Mouse (Mus musculus): ENCODE results near the gene Capns1.

Capns1 gene

DNA sequence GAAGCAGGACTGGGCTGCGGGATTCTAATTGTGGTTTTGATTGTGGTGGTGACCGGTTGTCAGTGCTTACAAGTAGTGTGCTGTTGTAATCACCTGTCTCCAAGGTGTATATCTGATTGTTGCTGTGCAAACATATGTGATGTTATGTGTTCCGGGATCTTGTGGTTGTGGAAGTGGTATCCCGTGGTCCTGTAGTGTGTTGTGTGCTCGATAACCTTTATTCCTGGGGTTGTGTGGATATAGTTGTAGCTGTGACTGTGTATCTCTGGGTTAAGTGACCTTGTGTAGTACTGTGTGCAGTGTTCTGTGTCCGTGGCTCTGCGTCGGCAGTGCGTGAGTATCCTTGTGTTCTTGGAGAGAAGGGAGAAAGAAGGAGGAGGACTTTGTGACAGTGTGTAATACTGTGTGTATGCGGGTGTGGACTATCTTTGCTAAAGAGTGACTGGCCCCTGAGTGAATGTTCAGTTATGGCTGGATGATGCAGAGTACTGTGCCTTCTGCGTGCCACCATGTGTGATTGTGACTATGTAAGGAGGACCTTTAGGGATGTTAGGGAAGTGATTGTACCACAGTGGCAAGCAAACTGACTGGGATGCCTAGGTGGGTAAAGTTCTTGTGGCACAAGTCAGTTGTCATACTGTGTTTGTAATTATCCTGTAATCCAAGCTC lies 28.2 kb downstream of the Capns1 start:
- no peak for DNase-seq

DNA sequence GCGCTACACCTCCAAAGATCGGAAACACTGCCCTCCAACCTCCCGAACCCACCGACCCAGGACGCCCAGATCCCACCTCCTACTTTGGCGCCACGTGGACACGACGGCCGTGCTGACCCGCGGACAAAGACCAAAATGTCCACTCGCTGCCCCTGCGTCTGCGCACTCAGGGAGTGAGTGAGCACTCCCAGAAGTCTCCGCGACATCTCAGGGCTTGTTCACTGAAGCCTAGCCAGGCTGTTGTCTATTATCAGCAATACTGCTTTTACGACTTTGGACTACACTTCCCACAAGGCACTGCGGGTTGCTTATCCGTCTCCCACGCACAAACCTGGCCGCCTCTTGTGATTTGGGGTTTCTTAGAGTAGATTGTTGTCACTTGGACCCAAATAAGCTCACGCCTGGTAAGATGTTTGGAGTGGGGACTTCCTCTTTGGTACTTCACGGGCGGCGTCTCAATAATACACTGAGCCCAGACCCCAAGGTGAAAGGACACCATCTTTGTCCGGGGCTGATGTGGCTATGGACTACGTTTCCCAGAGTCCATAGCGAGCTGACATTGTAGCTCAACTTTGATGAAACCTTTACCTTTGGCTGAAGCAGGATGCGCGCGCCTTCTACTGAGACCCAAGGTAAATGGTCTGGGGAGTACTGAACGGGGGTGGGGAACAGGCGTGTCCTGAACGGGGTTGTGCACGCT lies 28.9 kb downstream of the Capns1 start, which contains the start of gene Zfp146:
Gene Zfp146 (minus strand): TSS at position 168 of the 700 bp plus-strand sequence.
- DNase-seq = peak; percentile 90 to 95

GRCm38 (mm10) chr7:30168914-30169582 lies 29.6 kb downstream of the Capns1 start:
- no peak for DNase-seq

DNA sequence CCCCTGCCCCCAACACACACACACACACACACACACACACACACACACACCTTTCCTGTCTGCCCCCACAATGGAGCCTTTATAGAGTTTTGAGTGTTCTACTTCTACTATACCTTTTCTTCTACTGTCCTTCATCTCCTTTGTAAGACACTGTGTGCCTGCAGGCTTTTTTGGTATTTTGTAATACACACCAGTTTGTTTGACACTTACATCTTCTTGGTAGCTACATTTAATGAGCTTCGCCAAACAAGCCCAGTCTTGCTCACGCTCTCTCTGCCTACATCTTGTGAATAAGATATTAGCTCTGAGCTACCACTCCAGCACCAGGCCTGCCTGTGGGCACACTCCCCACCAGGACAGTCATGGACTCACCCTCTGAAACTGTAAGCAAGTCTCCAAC lies 33.9 kb downstream of the Capns1 start:
- no peak for DNase-seq

DNA sequence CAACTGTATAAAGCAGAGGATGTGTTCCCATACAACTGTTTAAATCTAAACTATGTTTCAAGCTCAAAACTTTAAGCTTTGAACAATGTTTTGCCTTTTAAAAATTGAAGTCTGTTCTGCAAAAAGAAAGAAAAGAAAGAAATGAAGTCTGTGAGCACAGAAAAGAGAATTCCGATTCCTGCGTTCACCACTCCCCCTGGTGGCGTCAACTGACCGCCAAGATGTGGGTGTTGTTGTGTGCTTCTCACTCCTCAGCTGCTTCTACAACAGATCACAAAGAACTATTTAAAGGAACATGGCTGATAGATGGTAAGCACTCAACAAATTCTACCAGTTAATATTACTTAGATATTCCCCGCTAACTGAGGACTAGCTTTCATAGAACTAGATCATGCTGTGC lies 35.5 kb downstream of the Capns1 start:
- DNase-seq = no peak

GRCm38 (mm10) chr7:30155507-30155906 lies 43.1 kb downstream of the Capns1 start:
- DNase-seq = no peak

DNA sequence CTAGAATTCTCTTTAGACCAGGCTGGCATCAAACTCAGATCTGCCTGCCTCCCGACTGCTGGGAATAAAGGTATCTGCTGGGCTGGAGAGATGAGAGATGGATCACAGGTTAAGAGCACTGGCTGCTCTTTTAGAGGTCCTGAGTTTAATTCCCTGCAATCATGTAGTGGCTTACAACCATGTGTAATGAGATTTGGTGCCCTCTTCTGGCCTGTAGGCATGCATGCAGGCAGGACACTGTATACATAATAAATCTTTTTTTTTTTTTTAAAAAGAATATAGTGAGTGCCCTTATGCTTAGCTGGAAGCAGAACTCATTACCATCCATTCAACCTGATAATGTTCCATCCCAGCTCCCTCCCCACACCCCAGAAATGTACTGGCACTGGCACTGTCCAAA lies 44.6 kb downstream of the Capns1 start:
- no peak for DNase-seq

DNA sequence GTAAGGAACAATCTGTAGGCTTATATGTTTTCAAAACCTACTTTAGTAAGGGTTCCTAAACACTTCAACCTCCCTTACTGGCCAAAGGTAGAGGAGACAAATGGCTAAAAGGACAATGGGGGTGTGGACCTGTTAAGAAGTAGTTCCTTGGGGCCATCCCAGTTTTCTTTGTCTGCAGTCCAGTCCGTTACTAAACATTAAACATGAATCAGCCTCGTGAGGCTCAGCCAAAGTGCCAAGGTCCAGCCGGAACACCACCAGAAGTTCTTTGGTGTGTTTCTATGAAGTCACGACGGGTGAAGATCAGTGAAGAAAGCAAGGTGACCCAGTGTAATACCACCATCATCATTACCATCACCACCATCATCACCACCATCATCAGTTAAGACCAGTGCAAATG lies 51.6 kb downstream of the Capns1 start:
- no peak for DNase-seq

DNA sequence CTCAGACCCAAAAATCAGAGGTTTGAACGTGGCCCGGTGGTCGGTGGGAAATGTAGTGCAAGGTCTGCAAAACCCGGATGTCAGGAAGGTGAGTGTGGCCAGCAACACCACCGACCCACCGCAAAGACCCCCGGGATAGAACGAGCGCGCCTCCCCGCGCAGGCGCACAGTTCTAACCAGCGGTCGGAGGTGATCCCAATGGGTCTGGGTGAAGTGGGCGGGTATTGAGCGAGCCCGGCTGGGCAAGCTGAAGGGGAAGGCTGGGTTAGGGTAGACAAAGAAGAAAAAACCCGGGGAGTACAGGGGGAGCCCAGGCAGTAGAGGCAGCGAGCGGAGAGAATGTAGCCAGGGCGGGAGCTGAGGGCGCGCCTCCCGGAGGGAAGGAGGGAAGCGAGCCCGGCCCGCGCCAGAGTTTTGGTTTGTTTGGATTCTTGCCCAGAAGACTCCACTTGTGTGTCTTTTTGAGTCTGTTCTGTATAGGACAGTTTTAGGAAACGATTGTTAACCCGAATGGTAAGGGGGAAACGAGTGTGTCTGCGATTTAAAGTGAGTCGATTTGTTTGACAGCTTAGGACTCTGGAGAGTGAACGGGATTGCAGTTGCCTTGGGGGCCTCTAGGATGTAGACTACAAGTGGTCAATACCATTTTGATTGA lies 54.9 kb downstream of the Capns1 start:
- DNase-seq = peak; percentile 67 to 70

DNA sequence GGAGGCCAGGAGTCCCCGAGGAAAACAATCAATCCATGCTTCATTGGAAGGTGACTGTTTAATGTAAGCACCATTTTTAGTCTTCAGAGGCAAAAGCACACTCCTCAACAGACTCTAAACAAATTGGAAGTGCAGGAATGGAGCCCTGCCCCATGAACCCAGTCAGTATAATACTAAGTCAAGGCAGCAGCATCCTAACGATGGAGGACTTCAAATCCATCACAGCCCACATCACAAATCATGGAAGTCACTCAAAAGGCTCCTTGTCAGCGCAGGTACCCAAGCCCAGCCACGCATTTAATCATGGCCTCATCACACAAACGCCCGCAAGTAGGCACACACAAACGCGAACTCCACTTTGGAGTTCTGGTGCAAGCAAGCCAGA lies 55.4 kb downstream of the Capns1 start:
- no peak for DNase-seq
